Mouse (Mus musculus): ENCODE measurements around the gene Casd1.
A peak's percentile ranks its signal among the peaks of the same experiment; 100 is the strongest.

The Casd1 gene

GRCm38 (mm10) chr6:4600658-4601296 is at the start of gene Casd1:
Gene Casd1, plus strand, starts transcription at chr6:4600839.
- peak; percentile 73 to 80 for DNase-seq

GRCm38 (mm10) chr6:4555366-4555765 is 45.3 kb upstream of the Casd1 start:
- no peak for DNase-seq

GRCm38 (mm10) chr6:4557086-4557485 is 43.6 kb upstream of the Casd1 start:
- no peak for DNase-seq

- peak; percentile 5 to 8 for DNase-seq
Measured at GRCm38 (mm10) chr6:4557678-4558077, 43.0 kb upstream of the Casd1 start.

- DNase-seq, result no peak
Measured at GRCm38 (mm10) chr6:4561156-4561555, 39.5 kb upstream of the Casd1 start.

- no peak for DNase-seq
Measured at GRCm38 (mm10) chr6:4561621-4562020, 39.0 kb upstream of the Casd1 start.

GRCm38 (mm10) chr6:4562401-4562800 is 38.2 kb upstream of the Casd1 start:
- no peak for DNase-seq

GRCm38 (mm10) chr6:4563477-4563876 is 37.2 kb upstream of the Casd1 start:
- DNase-seq, result no peak

- DNase-seq, result no peak
Measured at GRCm38 (mm10) chr6:4570412-4570811, 30.2 kb upstream of the Casd1 start.

GRCm38 (mm10) chr6:4577756-4578155 is 22.9 kb upstream of the Casd1 start:
- no peak for DNase-seq

GRCm38 (mm10) chr6:4578343-4578742 is 22.3 kb upstream of the Casd1 start:
- DNase-seq, result no peak

- no peak for DNase-seq
Measured at GRCm38 (mm10) chr6:4579620-4580019, 21.0 kb upstream of the Casd1 start.

GRCm38 (mm10) chr6:4583485-4583884 is 17.2 kb upstream of the Casd1 start:
- no peak for DNase-seq

- DNase-seq, result no peak
Measured at GRCm38 (mm10) chr6:4587946-4588345, 12.7 kb upstream of the Casd1 start.

- no peak for DNase-seq
Measured at GRCm38 (mm10) chr6:4588722-4589121, 11.9 kb upstream of the Casd1 start.

- no peak for DNase-seq
Measured at GRCm38 (mm10) chr6:4590089-4590488, 10.6 kb upstream of the Casd1 start.

GRCm38 (mm10) chr6:4597711-4598110 is 2.9 kb upstream of the Casd1 start:
- DNase-seq, result no peak

GRCm38 (mm10) chr6:4600085-4600657 is 468 bp upstream of the Casd1 start:
- no peak for DNase-seq

- peak; percentile 51 to 62 for DNase-seq
Measured at GRCm38 (mm10) chr6:4601297-4601931, 775 bp downstream of the Casd1 start.

- no peak for DNase-seq
Measured at GRCm38 (mm10) chr6:4602012-4602411, 1.4 kb downstream of the Casd1 start.

GRCm38 (mm10) chr6:4606394-4606793 is 5.8 kb downstream of the Casd1 start:
- no peak for DNase-seq

- no peak for DNase-seq
Measured at GRCm38 (mm10) chr6:4610216-4610896, 9.7 kb downstream of the Casd1 start.

GRCm38 (mm10) chr6:4611853-4612252 is 11.2 kb downstream of the Casd1 start:
- no peak for DNase-seq

GRCm38 (mm10) chr6:4612431-4612830 is 11.8 kb downstream of the Casd1 start:
- DNase-seq, result no peak
